Mouse (Mus musculus): ENCODE measurements around the gene Fam81a. TPM values are rescaled to one million over a fixed set of nuclear protein-coding genes. Genes with fewer than 3 reads are reported as not detected.

Gene Fam81a
- polyA plus RNA-seq, 1 experiment from 2014 or later, result 13.3 TPM

GRCm38 (mm10) chr9:70108151-70108550 is 34.2 kb downstream of the Fam81a start:
- H3K4me1 ChIP-seq (replicated peaks), result peaks cover 10% of the 10 kb centered on the region
- no peaks in the 10 kb centered on the region for H3K9me3 ChIP-seq
- no peak overlapping the region for H3K27ac ChIP-seq (replicated peaks)
- H3K4me2 ChIP-seq, result no peak overlapping the region
- no peak overlapping the region for H3K9ac ChIP-seq
- 66% methylated on average over 5 of the region's 5 CpGs for WGBS
- H3K36me3 ChIP-seq, result no peaks in the 10 kb centered on the region
- no peak for ATAC-seq (ENCODE audit: low FRiP score, low read depth)
- no peak overlapping the region for H3K4me3 ChIP-seq
- H3K27me3 ChIP-seq, result no peaks in the 10 kb centered on the region

- H3K27ac ChIP-seq (replicated peaks), result no peak overlapping the region
- no peaks in the 10 kb centered on the region for H3K4me1 ChIP-seq (replicated peaks)
- no peaks in the 10 kb centered on the region for H3K27me3 ChIP-seq
- H3K9ac ChIP-seq, result no peak overlapping the region
- H3K9me3 ChIP-seq, result no peaks in the 10 kb centered on the region
- ATAC-seq (ENCODE audit: low FRiP score, low read depth), result no peak
- 83% methylated on average over 5 of the region's 5 CpGs for WGBS
- H3K36me3 ChIP-seq, result peaks cover 5% of the 10 kb centered on the region; the same call in 1 of the 2 replicates
- H3K4me3 ChIP-seq, result no peak overlapping the region
- no peak overlapping the region for H3K4me2 ChIP-seq
Measured at GRCm38 (mm10) chr9:70105573-70105972, 36.8 kb downstream of the Fam81a start.

GRCm38 (mm10) chr9:70103106-70103505 is 39.3 kb downstream of the Fam81a start:
- H3K9ac ChIP-seq, result no peak overlapping the region
- no peaks in the 10 kb centered on the region for H3K27me3 ChIP-seq
- no peaks in the 10 kb centered on the region for H3K9me3 ChIP-seq
- H3K4me1 ChIP-seq (replicated peaks), result no peaks in the 10 kb centered on the region
- peaks cover 11% of the 10 kb centered on the region for H3K36me3 ChIP-seq
- no peak overlapping the region for H3K4me3 ChIP-seq
- no peak overlapping the region for H3K27ac ChIP-seq (replicated peaks)
- no peak for ATAC-seq (ENCODE audit: low FRiP score, low read depth)
- H3K4me2 ChIP-seq, result no peak overlapping the region
- WGBS, result 54% methylated on average over 8 of the region's 8 CpGs

GRCm38 (mm10) chr9:70097542-70097941 is 44.8 kb downstream of the Fam81a start:
- H3K9ac ChIP-seq, result no peak overlapping the region
- H3K27me3 ChIP-seq, result no peaks in the 10 kb centered on the region
- no peak overlapping the region for H3K27ac ChIP-seq (replicated peaks)
- 95% methylated on average over 2 of the region's 2 CpGs for WGBS
- H3K4me3 ChIP-seq, result no peak overlapping the region
- no peaks in the 10 kb centered on the region for H3K4me1 ChIP-seq (replicated peaks)
- no peaks in the 10 kb centered on the region for H3K9me3 ChIP-seq
- no peak for ATAC-seq (ENCODE audit: low FRiP score, low read depth)
- peaks cover 14% of the 10 kb centered on the region for H3K36me3 ChIP-seq
- H3K4me2 ChIP-seq, result no peak overlapping the region

GRCm38 (mm10) chr9:70095016-70095415 is 47.3 kb downstream of the Fam81a start:
- 76% methylated on average over 6 of the region's 6 CpGs for WGBS
- Histone ChIP-seq H3K9ac (no peak overlapping the region), H3K4me2 (no peak overlapping the region), H3K36me3 (peaks cover 9% of the 10 kb centered on the region; the same call in 1 of the 2 replicates), H3K4me1 (replicated peaks) (no peaks in the 10 kb centered on the region), H3K4me3 (no peak overlapping the region), H3K9me3 (no peaks in the 10 kb centered on the region), H3K27me3 (no peaks in the 10 kb centered on the region), H3K27ac (replicated peaks) (no peak overlapping the region)
- no peak for ATAC-seq (ENCODE audit: low FRiP score, low read depth)

- no peaks in the 10 kb centered on the region for H3K27me3 ChIP-seq
- H3K4me1 ChIP-seq (replicated peaks), result peaks cover 9% of the 10 kb centered on the region
- H3K36me3 ChIP-seq, result 0 out of 2 replicates have a peak, but pooled peaks cover 3% of the 10 kb centered on the region
- no peak overlapping the region for H3K4me2 ChIP-seq
- ATAC-seq (ENCODE audit: low FRiP score, low read depth), result no peak
- no peak overlapping the region for H3K4me3 ChIP-seq
- 81% methylated on average over 10 of the region's 10 CpGs for WGBS
- no peaks in the 10 kb centered on the region for H3K9me3 ChIP-seq
- H3K27ac ChIP-seq (replicated peaks), result no peak overlapping the region
- H3K9ac ChIP-seq, result no peak overlapping the region
Measured at GRCm38 (mm10) chr9:70090541-70090940, 51.8 kb downstream of the Fam81a start.

GRCm38 (mm10) chr9:70088786-70089096 is 53.6 kb downstream of the Fam81a start:
- Histone ChIP-seq H3K4me3 (no peak overlapping the region), H3K4me2 (no peak overlapping the region), H3K27ac (replicated peaks) (no peak overlapping the region), H3K9ac (no peak overlapping the region), H3K36me3 (0 out of 2 replicates have a peak, but pooled peaks cover 3% of the 10 kb centered on the region), H3K27me3 (no peaks in the 10 kb centered on the region), H3K9me3 (no peaks in the 10 kb centered on the region), H3K4me1 (replicated peaks) (peaks cover 9% of the 10 kb centered on the region)
- 68% methylated on average over 6 of the region's 6 CpGs for WGBS
- ATAC-seq (ENCODE audit: low FRiP score, low read depth), result no peak

- no peak overlapping the region for H3K27ac ChIP-seq (replicated peaks)
- no peaks in the 10 kb centered on the region for H3K27me3 ChIP-seq
- H3K4me3 ChIP-seq, result no peak overlapping the region
- ATAC-seq (ENCODE audit: low FRiP score, low read depth), result no peak
- H3K9ac ChIP-seq, result no peak overlapping the region
- H3K9me3 ChIP-seq, result no peaks in the 10 kb centered on the region
- H3K4me2 ChIP-seq, result no peak overlapping the region
- peaks cover 9% of the 10 kb centered on the region for H3K4me1 ChIP-seq (replicated peaks)
- 52% methylated on average over 19 of the region's 19 CpGs for WGBS
- H3K36me3 ChIP-seq, result 0 out of 2 replicates have a peak, but pooled peaks cover 3% of the 10 kb centered on the region
Measured at GRCm38 (mm10) chr9:70088041-70088785, 54.1 kb downstream of the Fam81a start.

GRCm38 (mm10) chr9:70087379-70087778 is 55.0 kb downstream of the Fam81a start:
- Histone ChIP-seq H3K27ac (replicated peaks) (no peak overlapping the region), H3K4me3 (no peak overlapping the region), H3K27me3 (no peaks in the 10 kb centered on the region), H3K9ac (no peak overlapping the region), H3K36me3 (no peaks in the 10 kb centered on the region), H3K4me2 (no peak overlapping the region), H3K4me1 (replicated peaks) (peaks cover 9% of the 10 kb centered on the region), H3K9me3 (no peaks in the 10 kb centered on the region)
- WGBS, result 66% methylated on average over 5 of the region's 5 CpGs
- no peak for ATAC-seq (ENCODE audit: low FRiP score, low read depth)

- 29% methylated on average over 6 of the region's 6 CpGs for WGBS
- no peak overlapping the region for H3K27ac ChIP-seq (replicated peaks)
- peaks cover 9% of the 10 kb centered on the region for H3K4me1 ChIP-seq (replicated peaks)
- H3K27me3 ChIP-seq, result no peaks in the 10 kb centered on the region
- H3K4me3 ChIP-seq, result no peak overlapping the region
- H3K9ac ChIP-seq, result no peak overlapping the region
- no peaks in the 10 kb centered on the region for H3K9me3 ChIP-seq
- H3K4me2 ChIP-seq, result no peak overlapping the region
- no peak for ATAC-seq (ENCODE audit: low FRiP score, low read depth)
- H3K36me3 ChIP-seq, result no peaks in the 10 kb centered on the region
Measured at GRCm38 (mm10) chr9:70086091-70086490, 56.3 kb downstream of the Fam81a start.

- WGBS, result 63% methylated on average over 11 of the region's 11 CpGs
- H3K27ac ChIP-seq (replicated peaks), result no peak overlapping the region
Measured at GRCm38 (mm10) chr9:70084107-70084506, 58.3 kb downstream of the Fam81a start.

GRCm38 (mm10) chr9:70082357-70083204 is 59.8 kb downstream of the Fam81a start:
- Histone ChIP-seq H3K4me2 (no peak overlapping the region), H3K4me1 (replicated peaks) (no peaks in the 10 kb centered on the region), H3K27ac (replicated peaks) (no peak overlapping the region), H3K36me3 (no peaks in the 10 kb centered on the region), H3K27me3 (no peaks in the 10 kb centered on the region), H3K9me3 (no peaks in the 10 kb centered on the region), H3K9ac (no peak overlapping the region), H3K4me3 (no peak overlapping the region)
- WGBS, result 84% methylated on average over 25 of the region's 25 CpGs
- ATAC-seq (ENCODE audit: low FRiP score, low read depth), result no peak

More at GRCm38 (mm10) chr9:70084107-70084506, 58.3 kb downstream of the Fam81a start:
- Histone ChIP-seq H3K9ac (no peak overlapping the region), H3K9me3 (no peaks in the 10 kb centered on the region), H3K4me1 (replicated peaks) (peaks cover 9% of the 10 kb centered on the region), H3K27me3 (no peaks in the 10 kb centered on the region), H3K4me3 (no peak overlapping the region), H3K36me3 (no peaks in the 10 kb centered on the region), H3K4me2 (no peak overlapping the region)
- ATAC-seq (ENCODE audit: low FRiP score, low read depth), result no peak
